ENCODE assay signal across 29 mouse cellular contexts in the genomic region with DNA sequence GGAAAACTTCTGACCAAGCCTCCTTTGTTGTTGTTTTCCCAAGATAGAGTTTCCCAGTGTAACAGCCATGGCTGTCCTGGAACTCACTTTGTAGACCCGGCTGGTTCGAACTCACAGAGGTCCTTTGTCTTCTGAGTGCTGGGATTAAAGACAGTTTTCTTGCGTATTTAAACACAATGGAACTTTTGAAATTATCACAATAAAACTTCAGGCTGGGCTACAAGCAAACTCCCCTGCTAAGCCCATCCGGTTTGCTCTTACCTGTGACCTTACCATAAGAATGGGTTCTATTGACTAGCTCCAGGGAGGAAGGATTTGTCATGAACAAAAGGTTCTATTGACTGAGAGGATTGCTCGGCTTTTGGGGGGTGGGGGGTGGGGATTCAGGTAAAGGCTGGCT. TPM values are rescaled to one million over a fixed set of nuclear protein-coding genes. Genes with fewer than 3 reads are reported as not detected.
DNase-seq lines count a peak whose midpoint lies in the region; ATAC-seq lines count a peak whose summit lies in the region.
"Had no signal": no experiment of that assay in that cellular context is flagged by ENCODE, and none has a peak within 500 bp of the region (broad histone marks: within the 10 kb centered on the region; RNA-seq: fewer than 3 reads in every experiment).

No protein-coding gene starts in this region.

- H3K27me3 ChIP-seq in forebrain, embryonic 14.5 days (replicated peaks; ENCODE audit: control insufficient read depth, insufficient read depth, low read length): no peaks in the 10 kb centered on the region
- H3K27me3 ChIP-seq: CH12.LX; forebrain, embryonic 13.5 days; heart, embryonic 12.5 days; heart, embryonic 15.5 days had no signal

- H3K9ac ChIP-seq in forebrain, embryonic 14.5 days (ENCODE audit: low read length): no peak overlapping the region
- H3K9ac ChIP-seq: forebrain, embryonic 13.5 days; forebrain, postnatal 0 days; heart, embryonic 12.5 days; heart, embryonic 15.5 days; hindbrain, embryonic 14.5 days had no signal

- H3K36me3 ChIP-seq in macrophage (ENCODE audit: inconsistent target): no peaks in the 10 kb centered on the region
- no peaks in the 10 kb centered on the region for H3K36me3 ChIP-seq in forebrain, embryonic 14.5 days (ENCODE audit: control insufficient read depth, insufficient read depth, low read length)
- H3K36me3 ChIP-seq: forebrain, embryonic 10.5 days; heart, embryonic 12.5 days; heart, embryonic 15.5 days had no signal

- peak overlapping the region; percentile 10; the same call in 1 of the 2 replicates for H3K27ac ChIP-seq in macrophage
- no peak overlapping the region for H3K27ac ChIP-seq in forebrain, embryonic 14.5 days (ENCODE audit: low read depth, low read length)
- H3K27ac ChIP-seq: forebrain, embryonic 10.5 days; forebrain, embryonic 13.5 days; gastrocnemius, adult 2 months; heart, embryonic 15.5 days; hindbrain, embryonic 14.5 days; hindbrain, postnatal 0 days had no signal

- intact Hi-C loops in heart, postnatal 10 days (cut with DNase I): no loop called here

- H3K9me3 ChIP-seq in forebrain, embryonic 14.5 days (replicated peaks; ENCODE audit: control insufficient read depth, low read length): no peaks in the 10 kb centered on the region
- H3K9me3 ChIP-seq: forebrain, embryonic 10.5 days; forebrain, embryonic 13.5 days; heart, embryonic 12.5 days; heart, embryonic 15.5 days had no signal

- no peaks in the 10 kb centered on the region for H3K4me1 ChIP-seq in forebrain, embryonic 14.5 days (ENCODE audit: control insufficient read depth, insufficient read depth, low read length)
- H3K4me1 ChIP-seq: forebrain, embryonic 13.5 days; heart, embryonic 12.5 days; heart, embryonic 15.5 days had no signal

- H3K4me3 ChIP-seq in macrophage (ENCODE audit: inconsistent target): no peak overlapping the region
- no peak overlapping the region for H3K4me3 ChIP-seq in forebrain, embryonic 14.5 days (ENCODE audit: low read depth, low read length)
- H3K4me3 ChIP-seq: forebrain, embryonic 10.5 days; forebrain, embryonic 13.5 days; gastrocnemius, adult 2 months; heart, embryonic 12.5 days; heart, embryonic 15.5 days had no signal

- no peaks in the 10 kb centered on the region for H3K79me2 ChIP-seq in macrophage (ENCODE audit: inconsistent target)

- no peak overlapping the region for H3K4me2 ChIP-seq in forebrain, embryonic 14.5 days (ENCODE audit: low read length)
- H3K4me2 ChIP-seq: forebrain, embryonic 13.5 days; heart, embryonic 12.5 days; heart, embryonic 15.5 days; hindbrain, embryonic 14.5 days had no signal

- WGBS in macrophage (ENCODE audit: missing documents): 91% methylated on average over 5 of the region's 5 CpGs
- 14% methylated on average over 5 of the region's 5 CpGs for WGBS in forebrain, embryonic 14.5 days

- DNase-seq in heart, adult 11 months: peak; percentile 84
- no peak for DNase-seq in heart, postnatal 10 days
- DNase-seq in ES-CJ7 (ENCODE audit: low read depth, low spot score): peak; percentile 99
- peak; percentile 88 for DNase-seq in WW6 (ENCODE audit: low read depth, low spot score)
- no peak for DNase-seq in embryo, embryonic 10 days (ENCODE audit: low spot score)
- DNase-seq in yolk sac, embryonic 10.5 days (ENCODE audit: low spot score): no peak
- DNase-seq in forebrain, embryonic 14.5 days (ENCODE audit: low spot score): no peak
- DNase-seq: adrenal gland, adult 2 months; adrenal gland, postnatal 14 days; cerebellum, adult 11-12 months; cerebellum, adult 8-10 months; cerebellum, postnatal 25 days; forebrain, postnatal 0 days; gastrocnemius, adult 2 months; gastrocnemius, postnatal 14 days; heart, adult 18-20 months; heart, postnatal 14 days; heart, postnatal 4 days; kidney, adult 18-20 months had no signal

- no peak for ATAC-seq in forebrain, embryonic 14.5 days
- ATAC-seq: forebrain, embryonic 13.5 days; forebrain, postnatal 0 days; hindbrain, postnatal 0 days; inflammation-experienced regulatory T-cells, adult 6 months; intestine, embryonic 16.5 days had no signal

RNA-seq across cellular contexts. Expression of gene Bcas2, which starts 36.3 kb away (rescaled TPM):
- total RNA-seq in heart, postnatal 10 days (2021): 10 to 100 TPM; 55.5 to 61.6 TPM
- total RNA-seq in macrophage (2018; cell fraction: chromatin; rRNA removed): 10 to 100 TPM; 12.3 to 63.5 (median 26.3) TPM
- 10 to 100 TPM; 27.8 to 71.7 (median 42.0) TPM for total RNA-seq in macrophage (2018; cell fraction: cytosol; rRNA removed)
- 10 to 100 TPM; 14.1 to 58.1 (median 22.3) TPM for total RNA-seq in macrophage (2018; cell fraction: nucleus; rRNA removed)
- polyA plus RNA-seq in macrophage (2018): 53.1 to 78.6 TPM (median 54.7 TPM) in 3 replicates
- 196 and 221 TPM in 2 replicates for polyA plus RNA-seq in forebrain, embryonic 14.5 days (2014; fragmentation: Nextera tagmentation; extraction: Ambion mirVana)

Comparison
In these comparisons a context has a peak if more than half of its experiments do, and no peak if none do; other contexts are left out.
1. DNase-seq: peak in heart, adult 11 months (single experiment), ES-CJ7 (single experiment) and WW6 (single experiment); none in heart, postnatal 10 days (0 of 2), embryo, embryonic 10 days (single experiment), yolk sac, embryonic 10.5 days (single experiment) and forebrain, embryonic 14.5 days (single experiment).